Mouse (Mus musculus) heart, postnatal 0 days (tissue): ENCODE measurements around the gene AC129217.1.

Experiments used
- CTCF ChIP-seq: IDR thresholded peaks from 2 replicates; pipeline ENCODE4 v1.5.1; 2016; ENCODE audit warnings: antibody characterized with exemption, control low read depth, low read depth
- EP300 ChIP-seq: IDR thresholded peaks from 2 replicates; pipeline ENCODE4 v1.6.1; 2016; ENCODE audit warnings: antibody characterized with exemption, low read depth

DNA sequence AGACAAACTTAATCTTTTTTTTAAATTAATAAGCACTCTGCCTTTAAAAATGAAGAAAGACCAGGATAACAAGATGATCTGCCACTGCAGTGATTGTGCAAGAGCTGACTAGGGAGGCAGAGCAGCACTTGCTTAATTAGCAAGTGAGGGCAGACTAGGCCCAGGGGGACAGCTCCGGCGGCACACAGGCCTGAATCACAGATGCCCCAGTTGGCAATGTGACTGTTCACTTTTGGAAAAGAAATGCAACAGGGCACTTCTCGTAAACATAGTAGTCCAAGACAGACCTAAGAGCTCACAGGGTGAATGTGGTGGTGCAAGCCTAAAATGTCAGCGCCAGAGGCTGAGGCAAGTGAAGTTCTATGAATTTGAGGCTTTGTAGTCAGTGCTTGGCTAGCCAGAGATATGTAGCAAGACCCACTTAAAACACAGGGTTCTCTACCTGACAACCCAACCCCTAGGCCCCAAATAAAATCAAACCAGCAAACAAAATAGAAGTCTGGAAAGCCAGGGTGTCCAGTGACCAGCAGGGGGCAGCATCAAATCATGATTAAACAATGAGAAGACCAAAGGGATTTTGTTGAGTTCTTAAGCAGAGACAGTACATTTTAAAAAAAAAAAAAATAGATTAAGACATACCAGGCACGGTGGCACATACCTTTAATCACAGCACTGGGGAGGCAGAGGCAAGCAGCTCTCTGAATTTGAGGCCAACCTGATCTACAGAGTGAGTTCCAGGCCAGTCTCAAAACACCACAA is 15.0 kb downstream of the AC129217.1 start:
- TF ChIP-seq EP300 (no peak), CTCF (peak; percentile 73)
